Mouse (Mus musculus) cerebellum, adult (tissue): ENCODE results near the gene Poldip2.
"Not testable (repeated sequence)": the region's sequence is repeated elsewhere in the genome, so short reads cannot be mapped to it uniquely, and the experiment has no call there.

Source experiments
- ATAC-seq: cut with Nextera tagmentation; 2 replicates; pipeline ENCODE4 v1.9.2; 2017; ENCODE audit warnings: mild to moderate bottlenecking, moderate library complexity, mixed read lengths; ENCODE audit not compliant: insufficient number of reproducible peaks, low FRiP score, low TSS enrichment

The Poldip2 gene

GRCm38 (mm10) chr11:78500623-78501202, 11.3 kb upstream of the Poldip2 start:
- ATAC-seq = no peak

- no peak for ATAC-seq
Measured at GRCm38 (mm10) chr11:78501529-78501928, 10.5 kb upstream of the Poldip2 start.

- peak; percentile 84; the same call in 1 of the 2 replicates for ATAC-seq
Measured at GRCm38 (mm10) chr11:78502909-78503650, 8.9 kb upstream of the Poldip2 start, which contains the start of gene Sebox. TSS of gene Sebox (plus strand) at chr11:78503447.

- ATAC-seq = no peak
Measured at GRCm38 (mm10) chr11:78505430-78505829, 6.6 kb upstream of the Poldip2 start.

- no peak for ATAC-seq
Measured at GRCm38 (mm10) chr11:78509148-78509547, 2.8 kb upstream of the Poldip2 start.

- no peak for ATAC-seq
Measured at GRCm38 (mm10) chr11:78513106-78513790, 1.3 kb downstream of the Poldip2 start.

- ATAC-seq = no peak
Measured at GRCm38 (mm10) chr11:78515549-78516325, 3.7 kb downstream of the Poldip2 start.

GRCm38 (mm10) chr11:78518931-78519330, 6.9 kb downstream of the Poldip2 start:
- ATAC-seq = no peak

GRCm38 (mm10) chr11:78521880-78522279, 9.9 kb downstream of the Poldip2 start:
- no peak for ATAC-seq

GRCm38 (mm10) chr11:78522481-78522997, 10.5 kb downstream of the Poldip2 start:
- no peak for ATAC-seq

GRCm38 (mm10) chr11:78523241-78523955, 11.4 kb downstream of the Poldip2 start:
- ATAC-seq = no peak

GRCm38 (mm10) chr11:78524838-78525237, 12.8 kb downstream of the Poldip2 start:
- no peak for ATAC-seq

- no peak for ATAC-seq
Measured at GRCm38 (mm10) chr11:78528714-78529113, 16.7 kb downstream of the Poldip2 start.

- no peak for ATAC-seq
Measured at GRCm38 (mm10) chr11:78530001-78530400, 18.0 kb downstream of the Poldip2 start.

- no peak for ATAC-seq
Measured at GRCm38 (mm10) chr11:78531046-78531445, 19.1 kb downstream of the Poldip2 start.

- not testable (repeated sequence) for ATAC-seq
Measured at GRCm38 (mm10) chr11:78531515-78531914, 19.5 kb downstream of the Poldip2 start.

GRCm38 (mm10) chr11:78534516-78534915, 22.5 kb downstream of the Poldip2 start:
- no peak for ATAC-seq

- ATAC-seq = peak; percentile 22; the same call in 1 of the 2 replicates
Measured at GRCm38 (mm10) chr11:78535376-78536079, 23.5 kb downstream of the Poldip2 start.

GRCm38 (mm10) chr11:78536080-78536689, 24.2 kb downstream of the Poldip2 start, which contains the start of the genes Tnfaip1 and Ift20:
TSS of gene Tnfaip1 (minus strand) at chr11:78536332.
TSS of gene Ift20 (plus strand) at chr11:78536361.
- peak; percentile 96 for ATAC-seq
